Mouse (Mus musculus) neural tube, embryonic 11.5 days (tissue): ENCODE results near the gene Fdx1. TPM values are rescaled to one million over a fixed set of nuclear protein-coding genes. Genes with fewer than 3 reads are reported as not detected.

ENCODE experiments used
- ATAC-seq: fragments of 200-750 bp; cut with Nextera tagmentation; 2 replicates; pipeline ENCODE4 v1.8.0; 2017; ENCODE audit warnings: moderate number of reproducible peaks, mild to moderate bottlenecking, moderate TSS enrichment, moderate library complexity; ENCODE audit not compliant: insufficient read depth, low FRiP score, low TSS enrichment
- DNase-seq: peaks from one replicate; pipeline ENCODE4 v3.0.0-alpha.2; 2015; ENCODE audit warnings: low spot score
- H3K27ac ChIP-seq: fragments of 300-500 bp; sonication (generic); 2 replicates; pipeline ENCODE4 v1.5.1; 2014; ENCODE audit warnings: low read depth, mild to moderate bottlenecking, low read length
- H3K27me3 ChIP-seq: fragments of 300-500 bp; sonication (generic); 2 replicates; pipeline ENCODE4 v1.6.1; 2014; ENCODE audit warnings: mild to moderate bottlenecking, low read length, mixed read lengths; ENCODE audit not compliant: control insufficient read depth, insufficient read depth
- H3K36me3 ChIP-seq: fragments of 300-500 bp; sonication (generic); 2 replicates; pipeline ENCODE4 v1.6.1; 2014; ENCODE audit warnings: mild to moderate bottlenecking, low read length, moderate library complexity, mixed read lengths; ENCODE audit not compliant: control insufficient read depth, insufficient read depth
- H3K4me1 ChIP-seq: fragments of 300-500 bp; sonication (generic); 2 replicates; pipeline ENCODE4 v1.6.1; 2014; ENCODE audit warnings: low read length, mixed read lengths; ENCODE audit not compliant: control insufficient read depth, insufficient read depth
- H3K4me2 ChIP-seq: fragments of 300-500 bp; sonication (generic); 2 replicates; pipeline ENCODE4 v1.6.1; 2014; ENCODE audit warnings: low read depth, mild to moderate bottlenecking, moderate library complexity
- H3K4me3 ChIP-seq: fragments of 300-500 bp; sonication (generic); 2 replicates; pipeline ENCODE4 v1.5.1; 2014; ENCODE audit warnings: low read depth, low read length
- H3K9ac ChIP-seq: fragments of 300-500 bp; sonication (generic); 2 replicates; pipeline ENCODE4 v1.6.1; 2014; ENCODE audit warnings: mild to moderate bottlenecking, low read length
- H3K9me3 ChIP-seq: fragments of 300-500 bp; sonication (generic); 2 replicates; pipeline ENCODE4 v1.6.1; 2016; ENCODE audit warnings: low read length; ENCODE audit not compliant: control insufficient read depth
- WGBS: fragments of 180-500 bp; shearing (Covaris S2); extraction: QIAGEN DNeasy Blood & Tissue Kit; methylation state at CpG from one replicate; pipeline ENCODE4 v1.1.7; 2014; 5-methylcytosine and 5-hydroxymethylcytosine counted together
- polyA plus RNA-seq: library from polyadenylated mRNA; unstranded; fragments of >200 nt; fragmentation: Nextera tagmentation; extraction: Ambion mirVana; gene quantifications from 2 replicates; pipeline ENCODE4 v1.2.1, GENCODE M21; 2014

The Fdx1 gene
- polyA plus RNA-seq, 1 experiment from 2014 or later, result 41.7 TPM

DNA sequence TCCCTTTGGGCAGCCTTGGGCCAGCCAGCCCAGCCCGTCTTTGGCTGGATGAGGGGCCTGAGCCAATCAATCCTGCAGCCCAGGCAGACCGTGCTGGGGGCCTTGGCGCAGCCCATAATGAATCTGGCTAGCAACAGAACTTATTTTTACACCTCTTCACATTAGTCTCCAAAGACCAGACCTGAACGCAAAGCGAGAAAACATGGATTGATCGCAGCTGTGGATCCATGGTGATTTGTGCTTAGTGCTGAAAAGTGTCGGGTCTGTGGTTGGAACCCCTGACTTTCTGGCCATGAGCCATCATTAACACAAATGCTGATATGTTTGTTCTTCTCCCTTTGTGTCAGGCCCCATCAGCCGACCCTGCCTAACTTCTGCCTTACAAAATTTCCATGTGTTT lies 56.4 kb downstream of the Fdx1 start:
- 86% methylated on average over 8 of the region's 8 CpGs for WGBS
- no peaks in the 10 kb centered on the region for H3K9me3 ChIP-seq
- no peak for ATAC-seq

More for the DNA sequence above, 56.4 kb downstream of the Fdx1 start:
- Histone ChIP-seq H3K4me3 (no peak overlapping the region), H3K4me2 (no peak overlapping the region), H3K9ac (no peak overlapping the region), H3K4me1 (no peaks in the 10 kb centered on the region), H3K27me3 (no peaks in the 10 kb centered on the region), H3K27ac (no peak overlapping the region), H3K36me3 (no peaks in the 10 kb centered on the region)
- DNase-seq, result no peak

Other genes starting within 250 kb of the Fdx1 start
- gene Arhgap20, start 198.2 kb downstream of the Fdx1 start, polyA plus RNA-seq, result 7.1 and 7.7 TPM in 2 replicates
- gene Rdx, start 83.6 kb upstream of the Fdx1 start, polyA plus RNA-seq, result 193 and 194 TPM in 2 replicates
- gene Zc3h12c, start 205.0 kb upstream of the Fdx1 start, polyA plus RNA-seq, result 9.2 and 9.5 TPM in 2 replicates